9 mouse cellular contexts compared by ENCODE assay signal in the genomic region with DNA sequence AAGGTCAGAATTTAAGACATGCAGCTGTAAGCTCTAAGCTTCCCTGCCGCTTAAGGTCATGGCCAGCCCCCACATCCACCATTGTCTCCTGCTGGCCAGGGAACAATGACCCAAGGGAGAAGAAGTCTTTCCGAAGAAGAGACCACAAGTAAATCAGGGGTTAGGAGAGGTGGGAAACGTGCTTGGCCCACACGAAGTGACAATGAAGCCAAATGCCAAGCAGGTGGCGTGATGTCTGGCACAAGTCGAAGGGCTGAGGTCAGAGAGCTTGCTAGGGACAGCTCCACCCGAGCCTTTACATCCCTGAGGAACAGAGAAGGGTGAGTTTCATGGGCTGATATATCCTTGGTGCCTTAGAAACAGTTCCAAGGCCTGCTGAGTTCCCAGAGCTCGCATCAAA. TPM values are rescaled to one million over a fixed set of nuclear protein-coding genes. Genes with fewer than 3 reads are reported as not detected.
DNase-seq lines count a peak whose midpoint lies in the region; ATAC-seq lines count a peak whose summit lies in the region.
"Had no signal": no experiment of that assay in that cellular context is flagged by ENCODE, and none has a peak within 500 bp of the region (broad histone marks: within the 10 kb centered on the region; RNA-seq: fewer than 3 reads in every experiment).

No protein-coding gene starts in this region.

- ATAC-seq in forebrain, embryonic 13.5 days: no peak
- ATAC-seq in midbrain, embryonic 14.5 days (ENCODE audit: low FRiP score, low TSS enrichment): no peak
- ATAC-seq in hindbrain, embryonic 13.5 days (ENCODE audit: low FRiP score): no peak
- ATAC-seq in stomach, embryonic 16.5 days (ENCODE audit: insufficient read depth, low FRiP score): no peak

- intact Hi-C loops in left cerebral cortex, postnatal 4 days (cut with DNase I): no loop called here

- no peak overlapping the region for H3K4me2 ChIP-seq in forebrain, embryonic 13.5 days
- no peak overlapping the region for H3K4me2 ChIP-seq in midbrain, embryonic 14.5 days (ENCODE audit: low read length)
- no peak overlapping the region for H3K4me2 ChIP-seq in hindbrain, embryonic 13.5 days
- H3K4me2 ChIP-seq in stomach, embryonic 16.5 days (ENCODE audit: low read depth, low read length): no peak overlapping the region

- H3K36me3 ChIP-seq in forebrain, embryonic 10.5 days (replicated peaks): no peaks in the 10 kb centered on the region
- H3K36me3 ChIP-seq in forebrain, embryonic 13.5 days (ENCODE audit: poor library complexity, severe bottlenecking): no peaks in the 10 kb centered on the region
- H3K36me3 ChIP-seq in midbrain, embryonic 10.5 days: no peaks in the 10 kb centered on the region
- H3K36me3 ChIP-seq in midbrain, embryonic 14.5 days (ENCODE audit: control insufficient read depth, insufficient read depth, low read length): no peaks in the 10 kb centered on the region
- no peaks in the 10 kb centered on the region for H3K36me3 ChIP-seq in hindbrain, embryonic 13.5 days
- no peaks in the 10 kb centered on the region for H3K36me3 ChIP-seq in stomach, embryonic 16.5 days (ENCODE audit: control insufficient read depth, insufficient read depth, low read length)

- 69% methylated on average over 8 of the region's 8 CpGs for WGBS in forebrain, embryonic 10.5 days
- WGBS in forebrain, embryonic 13.5 days: 64% methylated on average over 8 of the region's 8 CpGs
- 68% methylated on average over 8 of the region's 8 CpGs for WGBS in midbrain, embryonic 10.5 days
- 58% methylated on average over 8 of the region's 8 CpGs for WGBS in midbrain, embryonic 14.5 days
- WGBS in hindbrain, embryonic 13.5 days: 52% methylated on average over 8 of the region's 8 CpGs
- WGBS in stomach, embryonic 16.5 days: 69% methylated on average over 8 of the region's 8 CpGs

- no peak for DNase-seq in forebrain, embryonic 10.5 days (ENCODE audit: extremely low spot score, low spot score)
- no peak for DNase-seq in midbrain, embryonic 10.5 days (ENCODE audit: low spot score)
- no peak for DNase-seq in midbrain, embryonic 14.5 days
- DNase-seq in left cerebral cortex, postnatal 4 days: no peak
- DNase-seq in right cerebral cortex, postnatal 10 days (ENCODE audit: low spot score in 2 of 2): no peak
- DNase-seq: right cerebral cortex, postnatal 14 days had no signal

- H3K9me3 ChIP-seq in forebrain, embryonic 10.5 days: no peaks in the 10 kb centered on the region
- H3K9me3 ChIP-seq in forebrain, embryonic 13.5 days (replicated peaks): no peaks in the 10 kb centered on the region
- no peaks in the 10 kb centered on the region for H3K9me3 ChIP-seq in midbrain, embryonic 10.5 days (replicated peaks)
- no peaks in the 10 kb centered on the region for H3K9me3 ChIP-seq in midbrain, embryonic 14.5 days (ENCODE audit: control insufficient read depth, low read length)
- no peaks in the 10 kb centered on the region for H3K9me3 ChIP-seq in hindbrain, embryonic 13.5 days
- no peaks in the 10 kb centered on the region for H3K9me3 ChIP-seq in stomach, embryonic 16.5 days (replicated peaks; ENCODE audit: control insufficient read depth, low read length)

- peaks cover 36% of the 10 kb centered on the region for H3K27me3 ChIP-seq in forebrain, embryonic 10.5 days (ENCODE audit: poor library complexity, severe bottlenecking)
- H3K27me3 ChIP-seq in forebrain, embryonic 13.5 days: no peaks in the 10 kb centered on the region
- no peaks in the 10 kb centered on the region; the same call in 1 of the 2 replicates for H3K27me3 ChIP-seq in midbrain, embryonic 10.5 days (ENCODE audit: low read depth, poor library complexity, severe bottlenecking)
- H3K27me3 ChIP-seq in midbrain, embryonic 14.5 days (ENCODE audit: control insufficient read depth, insufficient read depth, low read length): no peaks in the 10 kb centered on the region
- H3K27me3 ChIP-seq in hindbrain, embryonic 13.5 days: no peaks in the 10 kb centered on the region
- no peaks in the 10 kb centered on the region for H3K27me3 ChIP-seq in stomach, embryonic 16.5 days (ENCODE audit: control insufficient read depth, insufficient read depth, low read length)

- H3K4me3 ChIP-seq in forebrain, embryonic 10.5 days: no peak overlapping the region
- no peak overlapping the region for H3K4me3 ChIP-seq in forebrain, embryonic 13.5 days
- H3K4me3 ChIP-seq in midbrain, embryonic 10.5 days: no peak overlapping the region
- no peak overlapping the region for H3K4me3 ChIP-seq in midbrain, embryonic 14.5 days (replicated peaks; ENCODE audit: low read depth, low read length)
- H3K4me3 ChIP-seq in hindbrain, embryonic 13.5 days: no peak overlapping the region
- H3K4me3 ChIP-seq in stomach, embryonic 16.5 days (replicated peaks; ENCODE audit: low read length): no peak overlapping the region

- H3K4me1 ChIP-seq in forebrain, embryonic 10.5 days: peaks cover 31% of the 10 kb centered on the region
- H3K4me1 ChIP-seq in forebrain, embryonic 13.5 days: peaks cover 4% of the 10 kb centered on the region; the same call in 1 of the 2 replicates
- H3K4me1 ChIP-seq in midbrain, embryonic 10.5 days: peaks cover 28% of the 10 kb centered on the region
- peaks cover 4% of the 10 kb centered on the region; the same call in 1 of the 2 replicates for H3K4me1 ChIP-seq in midbrain, embryonic 14.5 days (ENCODE audit: control insufficient read depth, insufficient read depth, low read length)
- peaks cover 18% of the 10 kb centered on the region for H3K4me1 ChIP-seq in hindbrain, embryonic 13.5 days (replicated peaks)
- peaks cover 12% of the 10 kb centered on the region for H3K4me1 ChIP-seq in stomach, embryonic 16.5 days (ENCODE audit: control insufficient read depth, insufficient read depth, low read length)

- H3K9ac ChIP-seq in forebrain, embryonic 13.5 days: no peak overlapping the region
- H3K9ac ChIP-seq in midbrain, embryonic 14.5 days (replicated peaks; ENCODE audit: low read length): no peak overlapping the region
- 0 out of 2 replicates have a peak overlapping the region, but pooled peaks have one; percentile 19 for H3K9ac ChIP-seq in hindbrain, embryonic 13.5 days
- H3K9ac ChIP-seq in stomach, embryonic 16.5 days (ENCODE audit: low read length): no peak overlapping the region

- H3K27ac ChIP-seq in forebrain, embryonic 10.5 days: peak overlapping the region; percentile 66
- H3K27ac ChIP-seq in forebrain, embryonic 13.5 days: no peak overlapping the region
- H3K27ac ChIP-seq in midbrain, embryonic 10.5 days (replicated peaks): peak overlapping the region; percentile 58
- H3K27ac ChIP-seq in midbrain, embryonic 14.5 days (replicated peaks; ENCODE audit: low read depth, low read length): no peak overlapping the region
- no peak overlapping the region for H3K27ac ChIP-seq in hindbrain, embryonic 13.5 days
- H3K27ac ChIP-seq in stomach, embryonic 16.5 days (ENCODE audit: low read length): peak overlapping the region; percentile 47

RNA-seq across cellular contexts. Expression of a gene that starts 36.3 kb away (rescaled TPM):
- polyA plus RNA-seq in forebrain, embryonic 10.5 days (2016; fragmentation: Nextera tagmentation; extraction: Ambion mirVana): 101 and 114 TPM in 2 replicates
- 51.5 and 55.5 TPM in 2 replicates for polyA plus RNA-seq in forebrain, embryonic 13.5 days (2015; fragmentation: Nextera tagmentation; extraction: Ambion mirVana)
- 103 and 112 TPM in 2 replicates for polyA plus RNA-seq in midbrain, embryonic 10.5 days (2016; fragmentation: Nextera tagmentation; extraction: Ambion mirVana)
- polyA plus RNA-seq in midbrain, embryonic 14.5 days (2014; fragmentation: Nextera tagmentation; extraction: Ambion mirVana): 7.1 and 16.3 TPM in 2 replicates
- 15.4 and 15.5 TPM in 2 replicates for polyA plus RNA-seq in hindbrain, embryonic 13.5 days (2015; fragmentation: Nextera tagmentation; extraction: Ambion mirVana)
- polyA plus RNA-seq in stomach, embryonic 16.5 days (2015; fragmentation: Nextera tagmentation; extraction: Ambion mirVana): 47.3 and 50.1 TPM in 2 replicates
- total RNA-seq in left cerebral cortex, postnatal 4 days (2021): 1 to 10 TPM; 3.6 to 5.6 TPM

RNA-seq across cellular contexts. Expression of a gene that starts 52.9 kb away (rescaled TPM):
- polyA plus RNA-seq in forebrain, embryonic 10.5 days (2016; fragmentation: Nextera tagmentation; extraction: Ambion mirVana): 5.1 and 6.0 TPM in 2 replicates
- 6.2 and 7.4 TPM in 2 replicates for polyA plus RNA-seq in forebrain, embryonic 13.5 days (2015; fragmentation: Nextera tagmentation; extraction: Ambion mirVana)
- 13.6 and 15.8 TPM in 2 replicates for polyA plus RNA-seq in midbrain, embryonic 10.5 days (2016; fragmentation: Nextera tagmentation; extraction: Ambion mirVana)
- 24.0 and 25.3 TPM in 2 replicates for polyA plus RNA-seq in midbrain, embryonic 14.5 days (2014; fragmentation: Nextera tagmentation; extraction: Ambion mirVana)
- 5.8 and 7.7 TPM in 2 replicates for polyA plus RNA-seq in hindbrain, embryonic 13.5 days (2015; fragmentation: Nextera tagmentation; extraction: Ambion mirVana)
- 48.7 and 49.1 TPM in 2 replicates for polyA plus RNA-seq in stomach, embryonic 16.5 days (2015; fragmentation: Nextera tagmentation; extraction: Ambion mirVana)
- 1 to 10 TPM; 2.6 to 3.7 TPM for total RNA-seq in left cerebral cortex, postnatal 4 days (2021)

Comparison
In these comparisons a context has a peak if more than half of its experiments do, and no peak if none do; other contexts are left out.
1. H3K27ac ChIP-seq: peak in forebrain, embryonic 10.5 days (single experiment), midbrain, embryonic 10.5 days (single experiment) and stomach, embryonic 16.5 days (single experiment); none in forebrain, embryonic 13.5 days (single experiment), midbrain, embryonic 14.5 days (single experiment) and hindbrain, embryonic 13.5 days (single experiment).